Mouse (Mus musculus) liver, postnatal 0 days (tissue): ENCODE data around the gene Mgmt.

Source experiments
- CTCF ChIP-seq: sonication (generic); IDR thresholded peaks from 2 replicates; pipeline ENCODE4 v1.5.1; 2016; ENCODE audit warnings: antibody characterized with exemption, low read depth
- EP300 ChIP-seq: IDR thresholded peaks from 2 replicates; pipeline ENCODE4 v1.6.1; 2016; ENCODE audit warnings: antibody characterized with exemption, low read depth, mild to moderate bottlenecking

- no peak for TF ChIP-seq CTCF
- TF ChIP-seq EP300, result no peak
Measured at GRCm38 (mm10) chr7:136946131-136946530, 51.7 kb downstream of the Mgmt start.
